Mouse (Mus musculus) embryonic facial prominence, embryonic 10.5 days (tissue): ENCODE measurements at regions not wholly inside any gene's neighbourhood (a gene's known extent, or its start where the extent isn't known, plus 50 kb on each side); places are given as distances from the start of the nearest gene placed in this dataset.
A peak's percentile ranks its signal among the peaks of the same experiment; 100 is the strongest.

ENCODE experiments used
- DNase-seq: peaks from one replicate; pipeline ENCODE4 v3.0.0-alpha.2; 2017; ENCODE audit warnings: low spot score
- H3K27ac ChIP-seq: fragments of 300-500 bp; sonication (generic); replicated peaks from 2 replicates; pipeline ENCODE4 v1.5.1; 2016; ENCODE audit warnings: mild to moderate bottlenecking
- H3K27me3 ChIP-seq: fragments of 300-500 bp; sonication (generic); replicated peaks from 2 replicates; pipeline ENCODE4 v1.6.1; 2016; ENCODE audit warnings: low read depth, mild to moderate bottlenecking; ENCODE audit not compliant: poor library complexity, severe bottlenecking
- H3K36me3 ChIP-seq: fragments of 300-500 bp; sonication (generic); replicated peaks from 2 replicates; pipeline ENCODE4 v1.6.1; 2016; ENCODE audit warnings: mild to moderate bottlenecking, moderate library complexity
- H3K4me1 ChIP-seq: fragments of 300-500 bp; sonication (generic); 2 replicates; pipeline ENCODE4 v1.6.1; 2016
- H3K4me3 ChIP-seq: fragments of 300-500 bp; sonication (generic); 2 replicates; pipeline ENCODE4 v1.5.1; 2016; ENCODE audit warnings: mild to moderate bottlenecking, moderate library complexity
- H3K9me3 ChIP-seq: fragments of 300-500 bp; sonication (generic); 2 replicates; pipeline ENCODE4 v1.6.1; 2016; ENCODE audit warnings: mild to moderate bottlenecking
- WGBS: fragments of 180-500 bp; shearing (Covaris S2); methylation state at CpG from one replicate; pipeline ENCODE4 v1.1.7; 2016; 5-methylcytosine and 5-hydroxymethylcytosine counted together

DNA sequence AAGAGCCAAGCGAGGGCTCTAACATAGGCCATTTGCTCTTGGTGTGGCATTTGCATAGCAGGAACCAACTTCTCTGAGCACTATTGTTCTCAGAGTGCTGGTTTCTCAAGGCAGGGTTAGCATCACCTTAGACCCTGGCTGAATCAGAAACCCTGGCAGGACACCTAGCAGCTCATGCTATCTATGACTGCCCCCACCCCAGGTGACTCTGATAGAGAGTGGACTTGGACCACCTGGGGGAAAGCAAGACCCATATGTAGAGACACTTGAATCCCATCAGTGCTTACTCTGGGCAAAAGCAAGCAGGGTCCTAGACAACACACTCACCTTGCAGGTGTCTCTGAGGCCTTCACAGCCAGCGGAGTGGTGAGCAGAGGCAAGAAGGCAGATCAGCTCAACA lies 84.4 kb upstream of the Twist2 start:
- Histone ChIP-seq H3K4me3 (no peak overlapping the region), H3K27me3 (no peaks in the 10 kb centered on the region), H3K9me3 (no peaks in the 10 kb centered on the region), H3K27ac (no peak overlapping the region), H3K4me1 (no peaks in the 10 kb centered on the region), H3K36me3 (no peaks in the 10 kb centered on the region)
- WGBS: 95% methylated on average over 2 of the region's 2 CpGs
- DNase-seq: no peak

DNA sequence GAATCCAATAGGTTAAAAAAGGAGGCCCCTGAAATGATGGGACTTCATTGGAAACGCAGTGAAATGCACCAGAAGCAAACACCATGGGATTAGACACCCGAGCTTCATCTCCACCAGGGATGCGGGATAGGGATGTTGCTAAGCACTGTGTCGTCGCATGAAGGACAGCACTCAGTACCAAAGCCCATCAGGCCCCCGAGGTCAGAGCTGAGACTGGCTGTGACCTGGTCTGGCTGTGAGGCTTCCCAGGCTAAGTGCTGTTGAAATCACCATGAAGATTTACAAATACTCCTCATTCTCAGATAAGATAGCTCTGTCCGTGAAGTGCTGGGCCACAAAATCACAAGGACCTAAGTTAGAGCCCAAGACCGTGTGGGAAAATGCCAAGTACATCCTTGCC lies 83.3 kb upstream of the Twist2 start:
- Histone ChIP-seq H3K36me3 (no peaks in the 10 kb centered on the region), H3K9me3 (no peaks in the 10 kb centered on the region), H3K27me3 (no peaks in the 10 kb centered on the region), H3K4me1 (no peaks in the 10 kb centered on the region), H3K27ac (no peak overlapping the region), H3K4me3 (no peak overlapping the region)
- DNase-seq: no peak
- 84% methylated on average over 8 of the region's 8 CpGs for WGBS

DNA sequence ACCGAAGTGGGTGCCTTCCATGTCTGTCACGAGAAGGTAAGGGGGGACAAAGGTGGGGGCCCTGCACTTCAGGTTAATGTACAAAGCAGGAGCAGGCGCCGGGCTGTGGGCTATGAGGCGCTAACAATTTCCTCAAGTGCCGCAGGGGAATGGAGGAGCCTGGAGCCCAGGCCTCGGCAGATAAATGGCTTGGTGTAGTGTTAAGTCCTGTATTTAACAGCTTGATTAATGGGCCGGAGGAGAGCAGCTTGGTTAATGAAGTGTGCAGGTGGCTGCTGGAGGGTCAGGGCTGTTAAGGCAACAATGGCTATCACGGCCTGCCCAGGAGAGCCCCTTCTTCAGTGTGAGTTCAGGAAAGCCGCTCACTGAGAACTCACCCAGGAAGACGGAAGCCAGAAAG lies 72.0 kb upstream of the Twist2 start:
- H3K36me3 ChIP-seq: no peaks in the 10 kb centered on the region
- WGBS: 79% methylated on average over 11 of the region's 11 CpGs
- no peak overlapping the region for H3K4me3 ChIP-seq
- H3K27me3 ChIP-seq: no peaks in the 10 kb centered on the region
- H3K9me3 ChIP-seq: no peaks in the 10 kb centered on the region
- no peaks in the 10 kb centered on the region for H3K4me1 ChIP-seq
- H3K27ac ChIP-seq: no peak overlapping the region
- DNase-seq: no peak

DNA sequence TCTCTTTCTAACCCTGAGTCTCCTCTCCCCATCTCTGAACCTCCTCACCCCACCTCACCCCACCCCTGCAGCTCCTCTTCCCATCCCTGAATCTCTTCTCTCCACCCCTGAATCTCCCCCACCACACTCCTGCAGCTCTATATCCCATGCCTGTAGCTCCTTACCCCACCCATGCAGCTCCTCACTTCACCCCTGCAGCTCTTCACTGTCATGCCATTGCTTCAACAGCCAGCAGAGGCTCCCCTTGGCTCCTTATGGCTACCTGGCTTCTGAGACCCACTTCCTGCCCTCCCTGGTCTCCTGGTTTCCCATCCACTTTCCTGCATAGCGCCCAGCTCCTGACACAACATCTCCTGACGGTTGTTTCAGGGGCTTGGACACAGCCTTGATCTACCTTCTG lies 71.0 kb upstream of the Twist2 start:
- no peaks in the 10 kb centered on the region for H3K4me1 ChIP-seq
- H3K4me3 ChIP-seq: no peak overlapping the region
- 82% methylated on average over 2 of the region's 2 CpGs for WGBS
- no peaks in the 10 kb centered on the region for H3K36me3 ChIP-seq
- H3K9me3 ChIP-seq: no peaks in the 10 kb centered on the region
- H3K27me3 ChIP-seq: no peaks in the 10 kb centered on the region
- no peak for DNase-seq
- H3K27ac ChIP-seq: no peak overlapping the region

DNA sequence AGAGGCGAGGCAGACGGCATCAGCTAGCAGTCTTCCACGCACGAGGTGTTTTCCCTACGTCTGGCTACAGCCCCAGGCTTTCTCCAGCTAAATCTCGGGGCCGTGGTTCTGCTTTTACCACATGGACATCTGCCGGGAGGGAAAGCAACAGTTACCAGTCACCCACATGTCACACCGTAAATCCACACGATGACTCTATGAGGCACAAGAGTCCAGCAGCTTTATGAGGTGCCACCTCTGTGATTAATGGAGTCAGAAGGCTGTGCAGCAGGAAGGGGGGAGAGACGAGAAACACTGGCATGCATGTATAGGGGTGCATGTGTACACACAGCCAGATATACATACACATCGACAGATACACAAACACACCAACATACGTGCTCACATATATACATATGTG lies 69.6 kb upstream of the Twist2 start:
- H3K27me3 ChIP-seq: no peaks in the 10 kb centered on the region
- WGBS: 82% methylated on average over 13 of the region's 13 CpGs
- H3K4me1 ChIP-seq: no peaks in the 10 kb centered on the region
- no peaks in the 10 kb centered on the region for H3K9me3 ChIP-seq
- no peak for DNase-seq
- H3K36me3 ChIP-seq: no peaks in the 10 kb centered on the region
- H3K27ac ChIP-seq: no peak overlapping the region
- H3K4me3 ChIP-seq: no peak overlapping the region

DNA sequence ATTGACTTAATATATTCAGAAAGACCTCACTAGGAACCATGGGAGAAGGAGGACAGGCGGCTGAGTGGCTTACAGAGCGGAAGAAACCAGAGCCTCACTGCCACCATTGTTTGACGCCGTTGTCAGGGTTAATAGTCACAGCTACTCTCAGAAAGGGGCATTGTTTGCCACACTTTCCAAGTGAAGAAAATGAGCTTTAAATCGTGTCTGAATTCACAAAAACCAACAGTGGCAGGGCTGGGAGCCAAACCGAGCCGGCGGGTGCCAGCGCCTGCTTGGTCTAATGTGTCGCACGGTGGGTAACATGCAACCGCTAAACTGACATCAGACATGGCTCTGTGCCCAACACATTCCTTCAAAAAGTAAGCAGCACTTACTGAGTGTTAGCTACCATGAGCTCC lies 68.8 kb upstream of the Twist2 start:
- H3K4me3 ChIP-seq: no peak overlapping the region
- no peaks in the 10 kb centered on the region for H3K27me3 ChIP-seq
- no peaks in the 10 kb centered on the region for H3K4me1 ChIP-seq
- H3K36me3 ChIP-seq: no peaks in the 10 kb centered on the region
- no peak for DNase-seq
- WGBS: 72% methylated on average over 12 of the region's 12 CpGs
- H3K9me3 ChIP-seq: no peaks in the 10 kb centered on the region
- no peak overlapping the region for H3K27ac ChIP-seq

DNA sequence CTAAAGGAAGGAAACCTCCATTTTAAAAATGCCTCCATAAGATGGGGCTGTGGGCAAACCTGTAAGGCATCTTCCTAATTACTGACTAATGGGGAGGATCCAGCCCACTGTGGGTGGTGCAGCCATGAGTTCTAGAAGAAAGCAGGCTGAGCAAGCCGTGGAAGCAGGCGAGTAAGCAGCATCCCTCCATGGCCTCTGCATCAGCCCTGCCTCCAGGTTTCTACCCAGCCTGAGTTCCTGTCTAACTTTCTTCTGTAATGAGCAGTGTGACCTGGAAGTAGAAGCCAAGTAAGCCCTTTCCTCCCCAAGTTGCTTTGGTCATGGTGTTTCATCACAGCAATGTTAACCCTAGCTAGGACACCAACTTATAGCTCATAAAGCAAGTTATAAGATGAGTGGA lies 66.5 kb upstream of the Twist2 start:
- 92% methylated on average over 2 of the region's 2 CpGs for WGBS
- H3K27ac ChIP-seq: no peak overlapping the region
- DNase-seq: no peak

DNA sequence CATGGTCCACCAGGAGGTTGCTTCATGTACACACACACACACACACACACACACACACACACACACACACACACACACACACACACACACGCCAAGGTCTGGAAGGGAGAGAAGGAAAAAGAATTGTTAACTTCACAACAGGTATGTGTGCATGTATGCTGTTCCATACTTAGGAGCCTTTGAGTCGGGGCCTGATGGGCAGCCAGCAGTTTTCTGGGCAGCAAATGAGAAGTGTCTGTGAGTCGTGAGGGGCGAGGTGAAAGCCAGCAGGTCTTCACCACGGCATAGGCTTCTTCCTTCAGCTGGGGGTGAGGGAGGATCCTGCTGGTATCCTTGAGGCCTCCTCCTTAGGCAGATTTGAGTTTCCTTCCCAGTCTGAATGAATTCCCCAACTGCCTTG lies 65.8 kb upstream of the Twist2 start:
- Histone ChIP-seq H3K27me3 (no peaks in the 10 kb centered on the region), H3K27ac (no peak overlapping the region), H3K36me3 (no peaks in the 10 kb centered on the region), H3K9me3 (no peaks in the 10 kb centered on the region), H3K4me1 (no peaks in the 10 kb centered on the region), H3K4me3 (no peak overlapping the region)
- WGBS: 78% methylated on average over 5 of the region's 5 CpGs
- no peak for DNase-seq

More for the DNA sequence above, 66.5 kb upstream of the Twist2 start:
- H3K9me3 ChIP-seq: no peaks in the 10 kb centered on the region
- no peaks in the 10 kb centered on the region for H3K4me1 ChIP-seq
- H3K36me3 ChIP-seq: no peaks in the 10 kb centered on the region
- H3K4me3 ChIP-seq: no peak overlapping the region
- no peaks in the 10 kb centered on the region for H3K27me3 ChIP-seq

DNA sequence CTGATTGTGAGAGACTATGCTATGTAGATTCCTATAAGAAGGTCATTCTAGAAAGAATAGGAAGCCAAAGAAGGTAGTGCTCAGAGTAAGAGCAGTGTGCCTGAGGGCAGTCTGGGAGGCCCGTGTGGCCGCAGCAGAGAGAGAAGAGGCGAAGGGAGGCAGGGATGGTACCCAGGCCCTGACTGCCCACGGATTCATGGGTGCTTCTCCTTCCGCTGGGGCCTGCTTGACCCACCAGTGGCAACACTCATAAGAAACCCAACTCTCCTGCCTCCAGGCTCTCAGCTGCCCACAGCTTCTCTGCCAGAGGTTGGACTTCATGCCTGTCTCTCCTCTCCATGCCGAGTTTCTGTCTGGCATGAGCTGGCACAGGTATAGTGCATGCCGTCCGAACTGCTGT lies 60.6 kb upstream of the Twist2 start:
- 86% methylated on average over 8 of the region's 8 CpGs for WGBS
- H3K27me3 ChIP-seq: no peaks in the 10 kb centered on the region
- no peak for DNase-seq
- no peak overlapping the region for H3K4me3 ChIP-seq
- no peaks in the 10 kb centered on the region for H3K9me3 ChIP-seq
- H3K27ac ChIP-seq: no peak overlapping the region
- H3K4me1 ChIP-seq: no peaks in the 10 kb centered on the region
- H3K36me3 ChIP-seq: no peaks in the 10 kb centered on the region

DNA sequence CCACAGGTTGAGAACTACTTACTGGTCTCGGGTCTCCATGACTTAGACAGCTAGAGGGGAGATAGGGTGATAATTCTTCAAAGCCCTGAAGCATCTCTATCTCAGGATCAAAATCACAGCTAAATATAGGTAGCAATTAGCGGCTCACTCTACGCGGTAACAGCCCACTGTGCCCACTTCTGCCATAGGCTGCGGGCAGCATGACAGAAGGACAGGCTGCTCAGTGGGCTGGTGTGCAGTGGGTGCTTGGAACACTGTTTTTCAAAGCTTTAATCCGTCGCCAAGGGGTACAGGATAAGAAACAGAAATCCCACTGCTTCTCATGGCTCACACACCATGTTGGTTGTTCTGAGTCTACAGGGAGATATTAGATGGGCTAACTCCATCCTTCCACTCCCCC lies 59.2 kb upstream of the Twist2 start:
- H3K9me3 ChIP-seq: no peaks in the 10 kb centered on the region

DNA sequence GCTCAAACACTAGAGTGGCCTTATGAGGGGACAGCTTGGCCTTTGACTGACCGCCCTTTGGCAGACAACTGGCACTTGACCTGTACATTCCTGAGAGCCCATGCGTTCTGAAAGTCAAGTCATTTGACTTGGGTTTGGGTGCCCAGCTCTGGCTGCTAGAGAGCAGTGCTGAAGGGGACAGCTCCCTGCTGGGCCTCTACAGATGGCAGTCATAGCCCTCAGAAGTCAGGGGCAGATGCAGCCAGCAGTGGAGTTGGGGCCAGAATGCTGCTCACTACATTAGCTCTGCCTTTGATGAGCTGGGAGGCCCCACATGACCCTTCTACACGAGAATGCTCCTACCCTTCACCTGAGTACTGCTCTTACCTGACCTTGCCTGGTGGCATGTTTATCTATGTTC lies 58.3 kb upstream of the Twist2 start:
- 51% methylated on average over 3 of the region's 3 CpGs for WGBS
- H3K4me1 ChIP-seq: peaks cover 11% of the 10 kb centered on the region
- no peak overlapping the region for H3K27ac ChIP-seq
- peaks cover 7% of the 10 kb centered on the region; the same call in 1 of the 2 replicates for H3K27me3 ChIP-seq
- no peaks in the 10 kb centered on the region for H3K9me3 ChIP-seq
- DNase-seq: peak; percentile 69
- H3K36me3 ChIP-seq: no peaks in the 10 kb centered on the region
- H3K4me3 ChIP-seq: no peak overlapping the region

More for the DNA sequence above, 59.2 kb upstream of the Twist2 start:
- H3K27ac ChIP-seq: no peak overlapping the region
- no peak overlapping the region for H3K4me3 ChIP-seq
- DNase-seq: no peak
- peaks cover 7% of the 10 kb centered on the region; the same call in 1 of the 2 replicates for H3K27me3 ChIP-seq
- H3K36me3 ChIP-seq: no peaks in the 10 kb centered on the region
- WGBS: 91% methylated on average over 7 of the region's 7 CpGs
- peaks cover 3% of the 10 kb centered on the region; the same call in 1 of the 2 replicates for H3K4me1 ChIP-seq

DNA sequence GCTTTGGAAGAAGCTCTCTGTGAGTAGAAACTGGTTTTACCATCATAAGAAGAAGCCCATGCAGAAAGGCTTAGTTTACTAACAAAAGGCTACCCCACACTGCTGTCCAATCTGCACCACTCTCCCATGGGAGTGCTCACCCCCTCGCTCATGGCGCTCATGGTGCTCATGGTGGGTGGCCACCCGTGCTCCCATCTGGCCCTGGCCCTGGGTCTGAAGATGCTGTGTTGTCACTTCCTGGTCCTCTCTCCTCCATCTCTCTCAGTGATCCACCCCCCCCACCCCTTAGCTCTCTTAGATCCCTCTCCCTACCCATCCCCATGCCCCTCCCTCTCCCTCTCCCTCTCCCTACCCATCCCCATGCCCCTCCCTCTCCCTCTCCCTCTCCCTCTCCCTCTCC lies 57.2 kb upstream of the Twist2 start:
- Histone ChIP-seq H3K4me3 (no peak overlapping the region), H3K27me3 (peaks cover 7% of the 10 kb centered on the region; the same call in 1 of the 2 replicates), H3K4me1 (peaks cover 11% of the 10 kb centered on the region), H3K27ac (no peak overlapping the region), H3K9me3 (no peaks in the 10 kb centered on the region), H3K36me3 (no peaks in the 10 kb centered on the region)
- 84% methylated on average over 3 of the region's 3 CpGs for WGBS
- DNase-seq: no peak

DNA sequence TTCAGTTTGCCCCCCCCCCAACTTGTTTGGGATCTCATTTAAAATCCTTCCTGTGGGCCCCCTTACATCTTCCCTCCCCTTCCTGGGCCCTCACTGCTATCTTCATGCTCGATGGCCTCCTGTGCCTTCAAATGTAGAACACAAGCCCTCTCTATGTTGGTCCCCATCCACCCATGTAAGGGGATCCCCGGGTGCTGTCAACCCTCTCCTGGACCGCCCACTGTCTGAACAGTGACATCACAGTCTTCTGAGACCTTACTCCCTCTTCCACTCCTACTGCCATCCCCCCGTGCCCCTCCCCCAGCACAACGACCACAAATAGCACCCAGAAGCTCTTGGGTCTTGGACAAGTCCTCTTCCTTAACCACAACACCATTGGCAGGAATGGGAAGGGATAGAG lies 56.6 kb upstream of the Twist2 start:
- Histone ChIP-seq H3K36me3 (no peaks in the 10 kb centered on the region), H3K9me3 (no peaks in the 10 kb centered on the region), H3K4me1 (peaks cover 12% of the 10 kb centered on the region), H3K4me3 (no peak overlapping the region), H3K27me3 (peaks cover 7% of the 10 kb centered on the region; the same call in 1 of the 2 replicates), H3K27ac (no peak overlapping the region)
- DNase-seq: no peak
- 85% methylated on average over 5 of the region's 5 CpGs for WGBS

DNA sequence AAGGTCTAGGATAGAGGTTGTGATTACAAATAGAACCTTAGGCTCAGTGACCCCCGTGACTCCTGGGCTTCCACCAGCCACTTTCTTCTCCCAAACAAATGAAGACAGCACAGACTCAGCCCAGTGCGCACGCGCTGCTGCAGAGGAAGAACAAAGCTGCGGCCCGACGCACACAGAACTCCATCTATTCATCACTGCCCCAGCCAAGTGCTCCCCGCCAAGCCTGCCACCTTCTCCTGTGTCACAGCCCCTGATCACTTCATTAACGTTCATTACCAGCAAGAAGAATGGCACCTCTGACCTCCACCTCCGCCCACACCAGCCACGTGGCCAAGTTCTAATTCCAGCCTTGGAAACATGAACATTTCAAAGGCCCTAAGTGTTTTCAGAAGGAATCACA lies 53.7 kb upstream of the Twist2 start:
- DNase-seq: peak; percentile 35
- Histone ChIP-seq H3K4me1 (peaks cover 16% of the 10 kb centered on the region), H3K9me3 (no peaks in the 10 kb centered on the region), H3K27ac (peak overlapping the region; percentile 44; the same call in 1 of the 2 replicates), H3K36me3 (no peaks in the 10 kb centered on the region), H3K27me3 (peaks cover 7% of the 10 kb centered on the region; the same call in 1 of the 2 replicates), H3K4me3 (no peak overlapping the region)
- WGBS: 50% methylated on average over 11 of the region's 11 CpGs
